Mouse (Mus musculus) midbrain, postnatal 0 days (tissue): ENCODE measurements around the gene Jph2. TPM values are rescaled to one million over a fixed set of nuclear protein-coding genes. Genes with fewer than 3 reads are reported as not detected.
"Not testable (repeated sequence)": the region's sequence is repeated elsewhere in the genome, so short reads cannot be mapped to it uniquely, and the experiment has no call there.

Experiments
- ATAC-seq: fragments of 200-750 bp; cut with Nextera tagmentation; 2 replicates; pipeline ENCODE4 v1.8.0; 2017; ENCODE audit warnings: moderate number of reproducible peaks, mild to moderate bottlenecking, moderate TSS enrichment, moderate library complexity; ENCODE audit not compliant: low FRiP score
- DNase-seq: peaks from one replicate; pipeline ENCODE4 v3.0.0-alpha.2; 2015; ENCODE audit warnings: low spot score
- H3K27ac ChIP-seq: fragments of 300-500 bp; sonication (generic); 2 replicates; pipeline ENCODE4 v1.5.1; 2014; ENCODE audit warnings: low read depth, mild to moderate bottlenecking, low read length, mixed read lengths
- H3K27me3 ChIP-seq: fragments of 300-500 bp; sonication (generic); 2 replicates; pipeline ENCODE4 v1.6.1; 2014; ENCODE audit warnings: low read length, control low read depth, mixed read lengths; ENCODE audit not compliant: insufficient read depth
- H3K36me3 ChIP-seq: fragments of 300-500 bp; sonication (generic); 2 replicates; pipeline ENCODE4 v1.6.1; 2014; ENCODE audit warnings: low read length, control low read depth, mixed read lengths; ENCODE audit not compliant: insufficient read depth
- H3K4me1 ChIP-seq: fragments of 300-500 bp; sonication (generic); 2 replicates; pipeline ENCODE4 v1.6.1; 2014; ENCODE audit warnings: mild to moderate bottlenecking, control low read depth, antibody characterized with exemption, low read length, mixed read lengths; ENCODE audit not compliant: insufficient read depth
- H3K4me2 ChIP-seq: fragments of 300-500 bp; sonication (generic); 2 replicates; pipeline ENCODE4 v1.6.1; 2014; ENCODE audit warnings: low read depth, mild to moderate bottlenecking, low read length, mixed read lengths; ENCODE audit not compliant: poor library complexity, severe bottlenecking
- H3K4me3 ChIP-seq: fragments of 300-500 bp; sonication (generic); 2 replicates; pipeline ENCODE4 v1.5.1; 2014; ENCODE audit warnings: low read depth, mild to moderate bottlenecking, low read length, moderate library complexity
- H3K9ac ChIP-seq: fragments of 300-500 bp; sonication (generic); replicated peaks from 2 replicates; pipeline ENCODE4 v1.6.1; 2014; ENCODE audit warnings: mild to moderate bottlenecking, low read length, moderate library complexity, mixed read lengths; ENCODE audit not compliant: poor library complexity, severe bottlenecking
- H3K9me3 ChIP-seq: fragments of 300-500 bp; sonication (generic); 2 replicates; pipeline ENCODE4 v1.6.1; 2016; ENCODE audit warnings: low read length, control low read depth
- CTCF ChIP-seq: IDR thresholded peaks from 2 replicates; pipeline ENCODE4 v1.5.1; 2016; ENCODE audit warnings: antibody characterized with exemption, mild to moderate bottlenecking
- WGBS: fragments of 180-500 bp; shearing (Covaris S2); extraction: QIAGEN DNeasy Blood & Tissue Kit; methylation state at CpG from one replicate; pipeline ENCODE4 v1.1.7; 2014; 5-methylcytosine and 5-hydroxymethylcytosine counted together
- polyA plus RNA-seq: library from polyadenylated mRNA; unstranded; fragments of >200 nt; fragmentation: Nextera tagmentation; extraction: Ambion mirVana; gene quantifications from 2 replicates; pipeline ENCODE4 v1.2.1, GENCODE M21; 2015
- total RNA-seq: library from RNA; depleted of rRNA; stranded (reverse); fragments of >200 nt; gene quantifications from 2 replicates; pipeline ENCODE4 v1.2.3, GENCODE M21; 2014

Jph2 gene
- total and polyA plus RNA-seq, 2 experiments from 2014 or later, result 1.5 to 3.5 TPM

DNA sequence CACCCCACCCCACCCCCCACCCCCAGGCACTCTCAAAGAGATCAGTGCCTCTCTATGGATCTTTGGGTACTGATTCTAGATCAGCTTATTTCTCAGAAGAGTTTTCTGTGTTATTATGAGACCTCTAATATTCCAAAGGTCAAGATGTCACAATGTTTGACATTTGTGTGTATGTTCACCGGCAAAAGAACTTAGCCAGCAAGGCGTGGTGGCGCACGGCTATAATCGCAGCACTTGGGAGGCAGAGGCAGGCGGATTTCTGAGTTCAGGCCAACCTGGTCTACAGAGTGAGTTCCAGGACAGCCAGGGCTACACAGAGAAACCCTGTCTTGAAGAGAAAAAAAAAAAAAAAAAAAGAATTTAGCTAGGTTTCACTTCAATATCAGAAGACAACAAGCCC, 19.2 kb upstream of the Jph2 start:
- TF ChIP-seq CTCF, result no peak
- Histone ChIP-seq H3K27ac (no peak overlapping the region), H3K27me3 (no peaks in the 10 kb centered on the region), H3K4me3 (no peak overlapping the region), H3K9ac (no peak overlapping the region), H3K4me1 (peaks cover 15% of the 10 kb centered on the region), H3K4me2 (no peak overlapping the region), H3K36me3 (peaks cover 3% of the 10 kb centered on the region; the same call in 1 of the 2 replicates), H3K9me3 (no peaks in the 10 kb centered on the region)
- WGBS, result 93% methylated on average over 6 of the region's 6 CpGs
- DNase-seq, result no peak
- ATAC-seq, result no peak

GRCm38 (mm10) chr2:163412846-163413590, 15.2 kb upstream of the Jph2 start:
- Histone ChIP-seq H3K4me1 (0 out of 2 replicates have a peak, but pooled peaks cover 4% of the 10 kb centered on the region), H3K36me3 (peaks cover 34% of the 10 kb centered on the region), H3K9me3 (no peaks in the 10 kb centered on the region), H3K27me3 (no peaks in the 10 kb centered on the region), H3K27ac (no peak overlapping the region), H3K9ac (no peak overlapping the region), H3K4me2 (no peak overlapping the region), H3K4me3 (no peak overlapping the region)
- 94% methylated on average over 9 of the region's 9 CpGs for WGBS
- ATAC-seq, result no peak
- TF ChIP-seq CTCF, result no peak
- no peak for DNase-seq

DNA sequence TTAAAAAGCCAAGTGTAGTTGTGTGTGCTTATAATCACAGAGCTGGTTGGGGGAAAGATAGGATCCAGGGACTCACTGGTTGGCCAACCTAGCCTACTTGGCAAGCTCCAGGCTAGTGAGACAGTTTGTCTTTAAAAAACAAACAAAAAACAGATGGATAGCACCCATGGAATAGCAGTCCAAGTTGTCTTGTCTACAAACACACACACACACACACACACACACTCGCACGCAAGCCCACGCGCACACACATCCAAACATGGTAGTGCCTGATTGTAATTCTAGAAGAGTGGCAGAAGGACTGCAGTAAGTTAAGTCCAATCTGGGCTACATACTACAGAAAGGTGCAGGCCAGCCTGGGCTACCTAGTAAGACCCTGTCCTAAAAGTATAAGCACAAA, 14.6 kb upstream of the Jph2 start:
- Histone ChIP-seq H3K4me2 (no peak overlapping the region), H3K4me1 (no peaks in the 10 kb centered on the region), H3K9ac (no peak overlapping the region), H3K27me3 (no peaks in the 10 kb centered on the region), H3K36me3 (peaks cover 34% of the 10 kb centered on the region), H3K4me3 (no peak overlapping the region), H3K27ac (no peak overlapping the region), H3K9me3 (no peaks in the 10 kb centered on the region)
- no peak for DNase-seq
- ATAC-seq, result no peak
- no peak for TF ChIP-seq CTCF
- 96% methylated on average over 4 of the region's 4 CpGs for WGBS

DNA sequence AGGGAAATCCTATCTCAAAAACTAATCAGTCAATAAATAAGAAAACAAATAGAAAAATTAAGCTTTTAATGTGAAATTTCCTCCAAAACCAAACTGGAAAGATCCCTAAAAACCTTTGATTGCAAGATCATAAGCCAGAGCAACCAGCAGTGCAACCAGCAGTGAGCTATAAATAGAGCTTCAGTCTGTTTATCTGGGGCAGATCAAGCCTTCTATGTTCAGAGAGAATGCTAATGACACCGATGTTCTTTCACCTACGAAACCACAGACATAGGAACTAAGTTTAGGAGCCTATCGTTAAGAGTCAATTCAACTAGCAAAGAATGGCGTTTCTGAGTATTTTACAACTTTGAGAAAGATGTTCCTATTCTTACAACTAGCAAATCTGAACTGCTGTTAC, 14.0 kb upstream of the Jph2 start:
- DNase-seq (no peak), ATAC-seq (no peak)
- peaks cover 40% of the 10 kb centered on the region for H3K36me3 ChIP-seq

GRCm38 (mm10) chr2:163411344-163411743, 13.6 kb upstream of the Jph2 start:
- H3K27me3 ChIP-seq, H3K27ac ChIP-seq, DNase-seq, H3K9ac ChIP-seq, H3K4me2 ChIP-seq, H3K4me3 ChIP-seq, H3K9me3 ChIP-seq, ATAC-seq, H3K4me1 ChIP-seq: not testable (repeated sequence)
- peaks cover 40% of the 10 kb centered on the region for H3K36me3 ChIP-seq
- 93% methylated on average over 3 of the region's 3 CpGs for WGBS

More for the DNA sequence above, 14.0 kb upstream of the Jph2 start:
- no peak overlapping the region for H3K27ac ChIP-seq
- H3K9ac ChIP-seq, result no peak overlapping the region
- no peak overlapping the region for H3K4me2 ChIP-seq
- TF ChIP-seq CTCF, result no peak
- H3K4me1 ChIP-seq, result no peaks in the 10 kb centered on the region
- H3K4me3 ChIP-seq, result no peak overlapping the region
- no peaks in the 10 kb centered on the region for H3K27me3 ChIP-seq
- H3K9me3 ChIP-seq, result no peaks in the 10 kb centered on the region
- 85% methylated on average over 4 of the region's 4 CpGs for WGBS

GRCm38 (mm10) chr2:163410211-163410610, 12.4 kb upstream of the Jph2 start:
- WGBS, result 94% methylated on average over 3 of the region's 3 CpGs

More at GRCm38 (mm10) chr2:163410211-163410610, 12.4 kb upstream of the Jph2 start:
- H3K4me1 ChIP-seq, result no peaks in the 10 kb centered on the region
- no peaks in the 10 kb centered on the region for H3K9me3 ChIP-seq
- no peak for ATAC-seq
- no peaks in the 10 kb centered on the region for H3K27me3 ChIP-seq
- peaks cover 40% of the 10 kb centered on the region for H3K36me3 ChIP-seq
- no peak overlapping the region for H3K27ac ChIP-seq
- DNase-seq, result no peak
- no peak overlapping the region for H3K4me3 ChIP-seq
- TF ChIP-seq CTCF, result no peak
- no peak overlapping the region for H3K9ac ChIP-seq
- H3K4me2 ChIP-seq, result no peak overlapping the region
